Mouse (Mus musculus) testis, adult 2 months (tissue): Measurements from ENCODE around the gene Dennd2d.

ENCODE experiments used
- CTCF ChIP-seq: fragments of 200-500 bp; IDR thresholded peaks from 2 replicates; pipeline ENCODE4 v1.5.1; 2012; ENCODE audit warnings: low read depth, mild to moderate bottlenecking, inconsistent platforms, low read length, moderate library complexity; ENCODE audit not compliant: control insufficient read depth, insufficient read depth, insufficient replicate concordance
- POLR2A ChIP-seq: fragments of 200-500 bp; IDR thresholded peaks from 2 replicates; pipeline ENCODE4 v1.6.1; 2012; ENCODE audit warnings: low read depth, mild to moderate bottlenecking, inconsistent platforms, low read length, moderate library complexity; ENCODE audit not compliant: control insufficient read depth

GRCm38 (mm10) chr3:106522730-106523129, 40.5 kb downstream of the Dennd2d start:
- TF ChIP-seq CTCF (no peak), POLR2A (no peak)
